Mouse (Mus musculus) CH12.LX (cell line): ENCODE measurements at regions not wholly inside any gene's neighbourhood (a gene's known extent, or its start where the extent isn't known, plus 50 kb on each side); places are given as distances from the start of the nearest gene placed in this dataset.
"Not testable (repeated sequence)": the region's sequence is repeated elsewhere in the genome, so short reads cannot be mapped to it uniquely, and the experiment has no call there.

ENCODE experiments used
- DNase-seq: peaks from one replicate; pipeline ENCODE4 v3.0.0-alpha.2; 2013; ENCODE audit errors: extremely low read depth
- H3K27ac ChIP-seq: 2 replicates; pipeline ENCODE4 v1.5.1; 2012; ENCODE audit warnings: low read depth, mild to moderate bottlenecking, control low read depth, moderate library complexity; ENCODE audit not compliant: insufficient read depth
- H3K27me3 ChIP-seq: replicated peaks from 2 replicates; pipeline ENCODE3; 2012; ENCODE audit warnings: inconsistent platforms
- H3K36me3 ChIP-seq, 2 experiments: replicated peaks in 1 of 2; 2 replicates each; pipeline versions ENCODE3 to v1.6.1; 2012; ENCODE audit warnings: inconsistent platforms in 1 of 2, low read length in 1 of 2, mild to moderate bottlenecking in 1 of 2, mixed read lengths in 1 of 2, moderate library complexity in 1 of 2; ENCODE audit not compliant: control insufficient read depth in 1 of 2, insufficient read depth in 1 of 2
- H3K4me1 ChIP-seq, 2 experiments: 2 replicates each; pipeline ENCODE4 v1.6.1; 2012; ENCODE audit warnings: inconsistent platforms in 1 of 2, moderate library complexity in 1 of 2; ENCODE audit not compliant: insufficient read depth in 2 of 2, control insufficient read depth in 1 of 2
- H3K4me2 ChIP-seq: 2 replicates; pipeline ENCODE4 v1.6.1; 2012; ENCODE audit warnings: low read depth, mild to moderate bottlenecking, control low read depth; ENCODE audit not compliant: poor library complexity, insufficient read depth, severe bottlenecking
- H3K4me3 ChIP-seq, 3 experiments: fragments of 150-350 bp in 1 of 3; sonication (generic) in 1 of 3; replicated peaks in 1 of 3; 2 replicates each; pipeline versions ENCODE3 to v1.5.1; 2011 to 2012; ENCODE audit warnings: low read depth in 2 of 3, low read length in 2 of 3, mild to moderate bottlenecking in 2 of 3, moderate library complexity in 2 of 3, control low read depth in 1 of 3, improper control_type of control experiment in 1 of 3, inconsistent platforms in 1 of 3, mixed read lengths in 1 of 3; ENCODE audit not compliant: poor library complexity in 1 of 3
- H3K79me2 ChIP-seq: replicated peaks from 2 replicates; pipeline ENCODE4 v1.6.1; 2012; ENCODE audit warnings: mild to moderate bottlenecking, moderate library complexity; ENCODE audit not compliant: control insufficient read depth, poor library complexity, insufficient read depth, severe bottlenecking; ENCODE audit errors: extremely low read depth
- H3K9ac ChIP-seq: 2 replicates; pipeline ENCODE4 v1.6.1; 2012; ENCODE audit warnings: low read depth, mild to moderate bottlenecking, control low read depth, moderate library complexity; ENCODE audit not compliant: insufficient read depth
- H3K9me3 ChIP-seq: replicated peaks from 2 replicates; pipeline ENCODE3; 2012; ENCODE audit warnings: low read length, inconsistent platforms, mixed read lengths
- BHLHE40 ChIP-seq: IDR thresholded peaks from 2 replicates; pipeline ENCODE4 v1.6.1; 2011; ENCODE audit warnings: mild to moderate bottlenecking, low read depth, low read length, improper control_type of control experiment
- CTCF ChIP-seq, 2 experiments: IDR thresholded peaks in 1 of 2; conservative IDR thresholded peaks in 1 of 2; 2 replicates each; pipeline ENCODE4 v1.5.1; 2011 to 2012; ENCODE audit warnings: low read depth in 2 of 2, low read length in 2 of 2, improper control_type of control experiment in 1 of 2, inconsistent platforms in 1 of 2, mild to moderate bottlenecking in 1 of 2, moderate library complexity in 1 of 2
- E2F4 ChIP-seq: IDR thresholded peaks from 2 replicates; pipeline ENCODE4 v1.6.1; 2011; ENCODE audit warnings: low read depth, low read length, improper control_type of control experiment; ENCODE audit not compliant: insufficient replicate concordance
- ELF1 ChIP-seq: IDR thresholded peaks from 2 replicates; pipeline ENCODE4 v1.6.1; 2014; ENCODE audit warnings: low read depth, mild to moderate bottlenecking, inconsistent platforms, low read length, improper control_type of control experiment
- EP300 ChIP-seq: IDR thresholded peaks from 2 replicates; pipeline ENCODE4 v1.6.1; 2011; ENCODE audit warnings: low read length, improper control_type of control experiment
- KAT2A ChIP-seq: IDR thresholded peaks from 2 replicates; pipeline ENCODE4 v1.6.1; 2012; ENCODE audit warnings: low read length, improper control_type of control experiment, inconsistent platforms; ENCODE audit not compliant: insufficient replicate concordance
- MAFK ChIP-seq: IDR thresholded peaks from 2 replicates; pipeline ENCODE4 v1.6.1; 2011; ENCODE audit warnings: low read length, improper control_type of control experiment; ENCODE audit not compliant: insufficient replicate concordance
- MAZ ChIP-seq: IDR thresholded peaks from 2 replicates; pipeline ENCODE4 v1.6.1; 2012; ENCODE audit warnings: low read depth, mild to moderate bottlenecking, inconsistent platforms, low read length, improper control_type of control experiment, moderate library complexity
- MYC ChIP-seq: IDR thresholded peaks from 2 replicates; pipeline ENCODE4 v1.6.1; 2011; ENCODE audit warnings: low read depth, mild to moderate bottlenecking, improper control_type of control experiment, low read length
- NELFE ChIP-seq: IDR thresholded peaks from 2 replicates; pipeline ENCODE4 v1.6.1; 2011; ENCODE audit warnings: low read depth, low read length, improper control_type of control experiment
- NRF1 ChIP-seq: IDR thresholded peaks from 2 replicates; pipeline ENCODE4 v1.6.1; 2014; ENCODE audit warnings: low read depth, mild to moderate bottlenecking, inconsistent platforms, low read length, improper control_type of control experiment, moderate library complexity
- SIN3A ChIP-seq: IDR thresholded peaks from 2 replicates; pipeline ENCODE4 v1.6.1; 2012; ENCODE audit warnings: low read length, improper control_type of control experiment, inconsistent platforms
- TCF12 ChIP-seq: IDR thresholded peaks from 2 replicates; pipeline ENCODE4 v1.6.1; 2014; ENCODE audit warnings: low read depth, mild to moderate bottlenecking, inconsistent platforms, low read length, improper control_type of control experiment
- ZC3H11A ChIP-seq: IDR thresholded peaks from 2 replicates; pipeline ENCODE4 v1.6.1; 2012; ENCODE audit warnings: low read depth, mild to moderate bottlenecking, inconsistent platforms, low read length, improper control_type of control experiment
- ZMIZ1 ChIP-seq: IDR thresholded peaks from 2 replicates; pipeline ENCODE4 v1.6.1; 2012; ENCODE audit warnings: low read depth, mild to moderate bottlenecking, inconsistent platforms, low read length, improper control_type of control experiment
- dilution Hi-C: fragments of 300-500 bp; cut with MboI; formaldehyde crosslinking; loops from 2 replicates; pipeline ENCODE4 v1.14.3; 2020; ENCODE audit warnings: low sequenced_read_pairs; ENCODE audit not compliant: extremely low pct_unique_long_range_greater_than_20kb, extremely low pct_ligation_motif_present
- in situ Hi-C: fragments of 300-500 bp; cut with MboI; formaldehyde crosslinking; loops from 3 replicates; pipeline ENCODE4 v1.14.3; 2019; ENCODE audit warnings: low sequenced_read_pairs, low pct_ligation_motif_present, low pct_unique_long_range_greater_than_20kb, mixed read lengths

- DNase-seq: no peak
- TF ChIP-seq E2F4: no peak
- Histone ChIP-seq H3K36me3 (no peaks in the 10 kb centered on the region), H3K27ac (no peak overlapping the region), H3K4me3 (no peak overlapping the region), H3K9ac (no peak overlapping the region), H3K9me3 (peaks cover 31% of the 10 kb centered on the region), H3K27me3 (no peaks in the 10 kb centered on the region), H3K79me2 (no peaks in the 10 kb centered on the region), H3K4me1 (no peaks in the 10 kb centered on the region), H3K4me2 (no peak overlapping the region)
- dilution Hi-C loops: no loop called here
- in situ Hi-C loops: no loop called here
Measured at GRCm38 (mm10) chr11:13555267-13555666, 1043.8 kb upstream of the Pom121l12 start.

DNA sequence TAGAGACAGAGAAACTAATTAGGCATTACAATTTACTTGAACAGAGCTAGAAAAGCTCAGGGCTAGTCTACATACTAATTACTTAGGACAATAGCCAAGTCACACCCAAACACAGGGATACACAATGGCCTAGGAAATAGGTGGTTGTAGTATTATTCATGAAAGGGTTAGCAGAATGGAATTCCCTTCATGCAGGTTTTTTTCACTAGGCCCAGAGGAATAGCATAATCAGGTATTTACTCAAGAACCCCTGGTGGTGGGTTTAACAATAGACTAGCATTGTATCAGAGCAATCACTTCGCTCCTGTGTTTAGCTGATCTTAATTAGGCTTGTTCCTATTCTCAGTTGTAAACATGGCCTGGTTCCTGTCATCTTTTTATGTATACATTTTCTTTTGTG, 1054.9 kb upstream of the Cobl start:
- DNase-seq, in situ Hi-C loops, H3K79me2 ChIP-seq, dilution Hi-C loops, H3K27me3 ChIP-seq, H3K4me2 ChIP-seq, H3K9ac ChIP-seq, H3K36me3 ChIP-seq, H3K4me1 ChIP-seq, H3K4me3 ChIP-seq, H3K27ac ChIP-seq: not testable (repeated sequence)
- peaks cover 36% of the 10 kb centered on the region for H3K9me3 ChIP-seq

DNA sequence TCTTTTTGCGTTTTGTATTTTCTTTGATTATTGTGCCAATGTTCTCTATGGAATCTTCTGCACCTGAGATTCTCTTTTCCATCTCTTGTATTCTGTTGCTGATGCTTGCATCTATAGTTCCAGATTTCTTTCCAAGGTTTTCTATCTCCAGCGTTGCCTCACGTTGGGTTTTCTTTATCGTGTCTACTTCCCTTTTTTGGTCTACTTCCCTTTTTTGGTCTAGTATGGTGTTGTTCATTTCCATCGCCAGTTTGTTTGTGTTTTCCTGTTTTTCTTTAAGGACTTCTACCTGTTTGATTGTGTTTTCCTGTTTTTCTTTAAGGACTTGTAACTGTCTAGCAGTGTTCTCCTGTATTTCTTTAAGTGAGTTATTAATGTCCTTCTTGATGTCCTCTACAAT, 1046.2 kb upstream of the Cobl start:
- H3K27me3 ChIP-seq, H3K36me3 ChIP-seq, H3K4me3 ChIP-seq, H3K27ac ChIP-seq, H3K9ac ChIP-seq, dilution Hi-C loops, H3K79me2 ChIP-seq, H3K4me2 ChIP-seq, H3K4me1 ChIP-seq, DNase-seq, in situ Hi-C loops: not testable (repeated sequence)
- H3K9me3 ChIP-seq: peaks cover 23% of the 10 kb centered on the region

- H3K27ac ChIP-seq: no peak overlapping the region
- H3K27me3 ChIP-seq: no peaks in the 10 kb centered on the region
- H3K4me3 ChIP-seq: no peak overlapping the region
- H3K79me2 ChIP-seq: no peaks in the 10 kb centered on the region
- TF ChIP-seq KAT2A: no peak
- no peak for TF ChIP-seq SIN3A
- no peak for TF ChIP-seq TCF12
- no peak for TF ChIP-seq NELFE
- TF ChIP-seq ZC3H11A: no peak
- TF ChIP-seq CTCF (conservative IDR thresholded peaks at IDR 0.05 in 1 of 2, IDR thresholded peaks at IDR 0.05 in 1 of 2; ENCODE audit: low read depth in 2 of 2, low read length in 2 of 2): no peak
- TF ChIP-seq NRF1: no peak
- no peak for TF ChIP-seq ELF1
- TF ChIP-seq MYC: no peak
- no peak for TF ChIP-seq BHLHE40
- TF ChIP-seq ZMIZ1: no peak
- TF ChIP-seq MAZ: no peak
- no peak for TF ChIP-seq MAFK
- TF ChIP-seq EP300: no peak
- TF ChIP-seq, all 38 proteins: peak for 0
- H3K36me3 ChIP-seq: no peaks in the 10 kb centered on the region
- no peak overlapping the region for H3K4me2 ChIP-seq
- H3K4me1 ChIP-seq: no peaks in the 10 kb centered on the region
- in situ Hi-C loops: no loop called here
- no peak overlapping the region for H3K9ac ChIP-seq
- peaks cover 29% of the 10 kb centered on the region for H3K9me3 ChIP-seq
- dilution Hi-C loops: no loop called here
- DNase-seq: no peak
Measured at GRCm38 (mm10) chr11:13485971-13486370, 1021.2 kb upstream of the Cobl start.

DNA sequence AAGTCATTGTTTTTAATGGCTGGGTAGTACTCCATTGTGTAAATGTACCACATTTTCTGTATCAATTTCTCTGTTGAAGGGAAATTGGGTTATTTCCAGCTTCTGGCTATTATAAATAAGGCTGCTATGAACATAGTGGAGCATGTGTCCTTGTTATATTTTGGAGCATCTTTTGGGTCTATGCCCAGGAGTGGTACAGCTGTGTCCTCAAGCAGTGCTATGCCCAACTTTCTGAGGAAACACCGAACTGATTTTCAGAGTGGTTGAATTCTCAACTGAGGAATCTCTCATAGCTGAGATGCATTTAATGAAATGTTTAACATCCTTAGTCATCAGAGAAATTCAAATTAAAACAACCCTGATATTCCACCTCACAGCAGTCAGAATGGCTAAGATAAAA, 986.8 kb upstream of the Cobl start:
- H3K4me1 ChIP-seq, H3K4me2 ChIP-seq, dilution Hi-C loops, in situ Hi-C loops, H3K27ac ChIP-seq, H3K4me3 ChIP-seq, H3K9ac ChIP-seq, H3K27me3 ChIP-seq, H3K36me3 ChIP-seq, DNase-seq, H3K79me2 ChIP-seq: not testable (repeated sequence)
- H3K9me3 ChIP-seq: peaks cover 38% of the 10 kb centered on the region
